Mouse (Mus musculus) midbrain, postnatal 0 days (tissue): ENCODE data around the gene Slc22a14. TPM values are rescaled to one million over a fixed set of nuclear protein-coding genes. Genes with fewer than 3 reads are reported as not detected.
A peak's percentile ranks its signal among the peaks of the same experiment; 100 is the strongest.

Experiments
- ATAC-seq: fragments of 200-750 bp; cut with Nextera tagmentation; 2 replicates; pipeline ENCODE4 v1.8.0; 2017; ENCODE audit warnings: moderate number of reproducible peaks, mild to moderate bottlenecking, moderate TSS enrichment, moderate library complexity; ENCODE audit not compliant: low FRiP score
- DNase-seq: peaks from one replicate; pipeline ENCODE4 v3.0.0-alpha.2; 2015; ENCODE audit warnings: low spot score
- H3K27ac ChIP-seq: fragments of 300-500 bp; sonication (generic); 2 replicates; pipeline ENCODE4 v1.5.1; 2014; ENCODE audit warnings: low read depth, mild to moderate bottlenecking, low read length, mixed read lengths
- H3K27me3 ChIP-seq: fragments of 300-500 bp; sonication (generic); 2 replicates; pipeline ENCODE4 v1.6.1; 2014; ENCODE audit warnings: low read length, control low read depth, mixed read lengths; ENCODE audit not compliant: insufficient read depth
- H3K36me3 ChIP-seq: fragments of 300-500 bp; sonication (generic); 2 replicates; pipeline ENCODE4 v1.6.1; 2014; ENCODE audit warnings: low read length, control low read depth, mixed read lengths; ENCODE audit not compliant: insufficient read depth
- H3K4me1 ChIP-seq: fragments of 300-500 bp; sonication (generic); 2 replicates; pipeline ENCODE4 v1.6.1; 2014; ENCODE audit warnings: mild to moderate bottlenecking, control low read depth, antibody characterized with exemption, low read length, mixed read lengths; ENCODE audit not compliant: insufficient read depth
- H3K4me2 ChIP-seq: fragments of 300-500 bp; sonication (generic); 2 replicates; pipeline ENCODE4 v1.6.1; 2014; ENCODE audit warnings: low read depth, mild to moderate bottlenecking, low read length, mixed read lengths; ENCODE audit not compliant: poor library complexity, severe bottlenecking
- H3K4me3 ChIP-seq: fragments of 300-500 bp; sonication (generic); 2 replicates; pipeline ENCODE4 v1.5.1; 2014; ENCODE audit warnings: low read depth, mild to moderate bottlenecking, low read length, moderate library complexity
- H3K9ac ChIP-seq: fragments of 300-500 bp; sonication (generic); replicated peaks from 2 replicates; pipeline ENCODE4 v1.6.1; 2014; ENCODE audit warnings: mild to moderate bottlenecking, low read length, moderate library complexity, mixed read lengths; ENCODE audit not compliant: poor library complexity, severe bottlenecking
- H3K9me3 ChIP-seq: fragments of 300-500 bp; sonication (generic); 2 replicates; pipeline ENCODE4 v1.6.1; 2016; ENCODE audit warnings: low read length, control low read depth
- CTCF ChIP-seq: IDR thresholded peaks from 2 replicates; pipeline ENCODE4 v1.5.1; 2016; ENCODE audit warnings: antibody characterized with exemption, mild to moderate bottlenecking
- WGBS: fragments of 180-500 bp; shearing (Covaris S2); extraction: QIAGEN DNeasy Blood & Tissue Kit; methylation state at CpG from one replicate; pipeline ENCODE4 v1.1.7; 2014; 5-methylcytosine and 5-hydroxymethylcytosine counted together
- polyA plus RNA-seq: library from polyadenylated mRNA; unstranded; fragments of >200 nt; fragmentation: Nextera tagmentation; extraction: Ambion mirVana; gene quantifications from 2 replicates; pipeline ENCODE4 v1.2.1, GENCODE M21; 2015
- total RNA-seq: library from RNA; depleted of rRNA; stranded (reverse); fragments of >200 nt; gene quantifications from 2 replicates; pipeline ENCODE4 v1.2.3, GENCODE M21; 2014

Gene Slc22a14
- total and polyA plus RNA-seq, 2 experiments from 2014 or later, result not detected

DNA sequence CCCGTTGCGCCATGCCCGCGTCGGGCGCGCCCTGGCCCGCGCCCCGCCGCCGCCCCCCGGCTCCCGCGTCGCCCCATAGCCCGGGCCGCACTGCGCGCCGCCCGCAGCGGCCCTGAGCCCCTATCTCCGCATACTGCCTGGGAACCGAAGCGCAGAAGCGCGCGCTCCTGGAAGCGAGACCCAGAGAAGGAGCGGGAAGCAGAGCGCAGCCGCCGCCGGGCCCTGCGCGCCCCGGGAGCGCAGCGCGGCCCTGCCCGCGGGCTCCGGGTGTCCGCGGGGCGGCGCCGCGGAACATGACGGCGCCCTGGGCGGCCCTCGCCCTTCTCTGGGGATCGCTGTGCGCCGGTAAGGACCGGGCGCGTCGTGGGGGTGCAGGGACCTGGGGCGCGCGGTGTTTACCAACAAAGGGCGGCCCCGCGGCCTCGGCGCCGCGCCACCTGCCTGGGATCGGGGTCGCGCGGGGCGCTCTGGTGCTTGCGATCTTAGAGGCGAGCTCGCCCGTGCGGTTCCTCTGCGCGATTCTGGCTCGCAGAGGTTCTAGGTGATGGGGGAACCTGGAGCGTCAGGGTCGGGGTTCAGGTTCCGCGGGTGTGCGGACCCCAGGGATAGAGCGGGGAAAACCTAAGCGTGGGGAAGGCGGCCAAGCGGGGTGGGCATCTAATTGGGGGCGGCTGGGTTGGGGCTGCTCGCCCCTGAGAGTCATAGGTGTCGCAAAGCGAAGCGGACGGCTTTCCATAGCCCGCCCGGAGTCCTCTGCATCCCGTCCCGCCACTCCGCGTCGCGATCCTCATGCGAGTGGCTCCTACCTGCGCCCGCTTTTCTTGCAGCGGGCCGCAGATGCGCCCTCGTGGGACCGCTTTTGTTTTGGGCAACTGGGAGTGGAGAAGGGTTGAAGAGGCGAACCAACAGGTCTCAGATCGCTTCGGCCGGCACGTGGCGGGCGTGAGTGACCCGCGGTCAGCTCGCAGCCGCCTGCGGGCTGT is 37.2 kb upstream of the Slc22a14 start:
- H3K9me3 ChIP-seq, result no peaks in the 10 kb centered on the region
- ATAC-seq (no peak; the same call in none of the 2 replicates), DNase-seq (peak; percentile 44)
- under 1% methylated on average over 83 of the region's 127 CpGs for WGBS
- peaks cover 7% of the 10 kb centered on the region for H3K4me1 ChIP-seq
- H3K4me2 ChIP-seq, result peak overlapping the region; percentile 94
- H3K36me3 ChIP-seq, result no peaks in the 10 kb centered on the region
- peak; percentile 16; the same call in 1 of the 2 replicates for TF ChIP-seq CTCF
- peak overlapping the region; percentile 99 for H3K9ac ChIP-seq
- peak overlapping the region; percentile 97 for H3K27ac ChIP-seq
- no peaks in the 10 kb centered on the region for H3K27me3 ChIP-seq
- peak overlapping the region; percentile 98 for H3K4me3 ChIP-seq

DNA sequence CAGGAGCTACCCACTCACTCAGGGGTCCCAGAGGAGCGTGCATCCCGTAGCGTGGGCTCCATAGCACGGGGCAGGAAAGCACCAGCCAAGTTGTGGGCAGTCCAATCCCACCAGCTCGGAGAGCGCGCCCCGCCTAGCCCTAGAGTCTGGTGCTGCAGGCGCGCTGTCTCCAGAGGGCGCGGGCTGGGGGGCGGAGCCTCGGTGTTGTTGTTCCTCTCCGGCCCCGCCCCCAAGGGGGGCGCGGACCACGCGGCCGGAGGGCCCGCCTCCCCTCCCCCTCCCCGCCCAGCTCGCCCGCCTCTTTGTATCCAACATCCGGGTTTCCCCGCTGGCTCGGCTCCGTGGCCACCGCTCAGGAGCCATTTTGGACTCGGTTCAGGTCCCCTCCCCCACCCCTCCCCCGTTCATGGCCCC is 36.5 kb upstream of the Slc22a14 start, which contains the start of gene Acvr2b:
Acvr2b (plus strand) TSS at position 318 of the 414 bp plus-strand sequence.
- H3K9me3 ChIP-seq, result no peaks in the 10 kb centered on the region
- WGBS, result 0% methylated on average over 28 of the region's 32 CpGs
- TF ChIP-seq CTCF, result peak; percentile 59

DNA sequence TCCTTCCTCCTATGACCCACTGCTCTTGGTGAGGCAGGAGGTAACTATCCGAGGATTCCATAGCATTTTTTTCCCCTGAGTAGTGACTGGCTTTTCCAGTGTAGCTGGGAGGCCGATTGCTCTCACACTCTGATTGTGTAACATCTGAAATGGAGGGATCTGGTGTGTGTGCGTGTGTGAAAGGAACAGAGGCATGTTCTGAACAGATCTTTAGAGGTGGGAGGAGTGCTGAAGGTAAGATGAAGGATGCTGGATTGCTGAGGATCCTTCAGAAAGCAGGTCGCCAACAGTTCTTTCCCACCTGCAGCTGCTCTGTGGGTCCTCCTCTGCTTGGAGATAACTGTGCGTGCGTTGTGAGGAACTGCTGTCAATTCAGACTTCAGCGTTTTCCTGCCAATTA is 36.0 kb upstream of the Slc22a14 start:
- DNase-seq (no peak), ATAC-seq (no peak; the same call in 1 of the 2 replicates)
- Histone ChIP-seq H3K4me3 (peak overlapping the region; percentile 98), H3K9ac (peak overlapping the region; percentile 99; the same call in 1 of the 2 replicates), H3K9me3 (no peaks in the 10 kb centered on the region), H3K4me1 (peaks cover 7% of the 10 kb centered on the region), H3K36me3 (no peaks in the 10 kb centered on the region), H3K27ac (peak overlapping the region; percentile 97), H3K4me2 (peak overlapping the region; percentile 94), H3K27me3 (no peaks in the 10 kb centered on the region)
- TF ChIP-seq CTCF, result no peak
- 2% methylated on average over 7 of the region's 7 CpGs for WGBS

More for the DNA sequence above, 36.5 kb upstream of the Slc22a14 start, which contains the start of gene Acvr2b:
- Histone ChIP-seq H3K27ac (peak within 1 kb of the TSS; percentile 97), H3K4me1 (peaks cover 7% of the 10 kb centered on the region), H3K36me3 (no peaks in the 10 kb centered on the region), H3K9ac (peak within 1 kb of the TSS; percentile 99), H3K4me3 (peak within 1 kb of the TSS; percentile 98), H3K27me3 (no peaks in the 10 kb centered on the region), H3K4me2 (peak within 1 kb of the TSS; percentile 94)
- ATAC-seq (peak; percentile 92), DNase-seq (peak; percentile 96)

DNA sequence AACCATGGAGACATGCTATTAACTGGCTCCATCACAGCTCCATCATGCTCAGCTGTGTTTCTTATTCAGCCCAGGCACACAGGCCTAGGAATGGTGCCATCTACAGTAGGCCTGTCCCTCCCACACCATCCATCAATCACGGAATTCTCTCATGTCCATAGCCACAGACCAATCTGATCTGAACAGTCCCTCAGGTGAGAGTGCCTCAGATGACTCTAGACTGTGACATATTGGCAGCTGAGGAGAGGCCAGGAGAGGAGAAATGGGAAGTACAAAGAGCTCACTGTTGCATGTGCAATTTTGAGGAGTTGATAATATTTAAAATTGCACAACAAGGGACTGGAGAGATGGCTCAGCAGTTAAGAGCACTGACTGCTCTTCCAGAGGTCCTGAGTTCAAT is 29.5 kb upstream of the Slc22a14 start:
- no peak for TF ChIP-seq CTCF
- WGBS, result 85% methylated on average over 1 of the region's 1 CpGs
- Histone ChIP-seq H3K9ac (no peak overlapping the region), H3K4me3 (no peak overlapping the region), H3K27ac (no peak overlapping the region), H3K4me2 (no peak overlapping the region), H3K9me3 (no peaks in the 10 kb centered on the region), H3K36me3 (no peaks in the 10 kb centered on the region), H3K27me3 (no peaks in the 10 kb centered on the region), H3K4me1 (no peaks in the 10 kb centered on the region)
- DNase-seq, result no peak
- ATAC-seq, result no peak

DNA sequence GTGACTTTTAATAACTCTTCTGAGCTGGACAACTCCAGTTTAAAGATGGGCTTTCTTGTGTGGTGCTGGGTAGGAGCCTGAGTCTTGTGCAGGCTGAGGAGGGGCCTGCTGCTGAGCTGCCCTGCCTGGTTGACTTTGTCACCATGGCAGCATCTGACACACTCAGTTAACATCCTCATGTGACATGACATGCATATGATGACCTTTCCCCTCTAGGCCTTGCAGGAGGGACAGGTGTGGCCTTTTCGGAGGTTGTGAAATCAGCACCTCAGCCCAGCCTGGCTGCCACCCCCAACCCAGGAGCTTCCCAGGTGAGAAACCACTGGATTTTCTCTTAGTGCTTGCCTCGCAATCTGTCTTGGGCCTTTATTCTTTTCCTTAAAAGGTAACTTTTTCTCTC is 24.9 kb upstream of the Slc22a14 start:
- no peak overlapping the region for H3K4me3 ChIP-seq
- no peak overlapping the region for H3K9ac ChIP-seq

DNA sequence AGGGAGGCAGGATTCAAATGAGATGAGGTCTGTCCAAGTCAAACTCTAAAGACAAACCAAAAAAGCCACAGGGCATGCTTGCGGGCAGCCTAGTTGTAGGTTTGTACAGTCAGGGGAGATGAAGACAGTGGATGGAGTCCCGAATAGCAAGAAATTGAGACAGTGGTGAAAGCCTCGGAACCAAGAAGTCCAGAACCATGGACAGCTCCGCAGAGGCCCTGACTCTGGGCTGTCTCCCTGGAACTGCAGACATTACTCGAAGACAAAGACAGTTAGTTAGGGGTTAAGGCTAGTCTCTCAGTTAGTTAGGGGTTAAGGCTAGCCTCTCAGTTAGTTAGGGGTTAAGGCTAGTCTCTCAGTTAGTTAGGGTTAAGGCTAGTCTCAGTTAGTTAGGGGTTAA is 23.6 kb upstream of the Slc22a14 start:
- no peak overlapping the region for H3K4me3 ChIP-seq
- H3K4me1 ChIP-seq, result no peaks in the 10 kb centered on the region
- no peaks in the 10 kb centered on the region for H3K36me3 ChIP-seq
- no peak overlapping the region for H3K4me2 ChIP-seq
- no peak for TF ChIP-seq CTCF
- no peak overlapping the region for H3K27ac ChIP-seq
- 67% methylated on average over 5 of the region's 5 CpGs for WGBS
- H3K27me3 ChIP-seq, result no peaks in the 10 kb centered on the region
- ATAC-seq (no peak), DNase-seq (no peak)
- H3K9ac ChIP-seq, result no peak overlapping the region
- H3K9me3 ChIP-seq, result no peaks in the 10 kb centered on the region

More for the DNA sequence above, 24.9 kb upstream of the Slc22a14 start:
- ATAC-seq, result no peak
- DNase-seq, result no peak
- Histone ChIP-seq H3K27ac (no peak overlapping the region), H3K4me1 (no peaks in the 10 kb centered on the region), H3K27me3 (no peaks in the 10 kb centered on the region), H3K4me2 (no peak overlapping the region), H3K36me3 (no peaks in the 10 kb centered on the region), H3K9me3 (no peaks in the 10 kb centered on the region)
- 97% methylated on average over 2 of the region's 2 CpGs for WGBS
- no peak for TF ChIP-seq CTCF
